Mouse (Mus musculus): ENCODE measurements around the gene Ephb4.

The Ephb4 gene

GRCm38 (mm10) chr5:137373371-137373950, 23.6 kb downstream of the Ephb4 start:
- DNase-seq = peak in 1 of 2 experiments; percentile 17

- no peak for DNase-seq
These were observed 24.7 kb downstream of the Ephb4 start for GRCm38 (mm10) chr5:137374521-137375080.

- DNase-seq = peak; percentile 81 to 84
These were observed 25.7 kb downstream of the Ephb4 start for GRCm38 (mm10) chr5:137375627-137376026.

GRCm38 (mm10) chr5:137376198-137376597, 26.3 kb downstream of the Ephb4 start:
- peak; percentile 60 to 62 for DNase-seq

GRCm38 (mm10) chr5:137376722-137377121, 26.8 kb downstream of the Ephb4 start:
- DNase-seq = no peak

GRCm38 (mm10) chr5:137377176-137377575, 27.3 kb downstream of the Ephb4 start:
- DNase-seq = peak; percentile 48 to 70

- DNase-seq = no peak
These were observed 27.7 kb downstream of the Ephb4 start for GRCm38 (mm10) chr5:137377603-137378002.

- DNase-seq = peak; percentile 82 to 88
These were observed 31.2 kb downstream of the Ephb4 start for GRCm38 (mm10) chr5:137381152-137381551.

GRCm38 (mm10) chr5:137383441-137383840, 33.5 kb downstream of the Ephb4 start:
- DNase-seq = no peak

GRCm38 (mm10) chr5:137386712-137387111, 36.8 kb downstream of the Ephb4 start:
- DNase-seq = no peak

- no peak for DNase-seq
These were observed 41.7 kb downstream of the Ephb4 start for GRCm38 (mm10) chr5:137391641-137392040.

GRCm38 (mm10) chr5:137394456-137394855, 44.5 kb downstream of the Ephb4 start:
- DNase-seq = no peak

GRCm38 (mm10) chr5:137404081-137404480, 54.2 kb downstream of the Ephb4 start:
- no peak for DNase-seq

- DNase-seq = no peak
These were observed 59.5 kb downstream of the Ephb4 start for GRCm38 (mm10) chr5:137409451-137409850.

GRCm38 (mm10) chr5:137410066-137410465, 60.2 kb downstream of the Ephb4 start:
- no peak for DNase-seq

GRCm38 (mm10) chr5:137410549-137410948, 60.6 kb downstream of the Ephb4 start:
- DNase-seq = no peak

GRCm38 (mm10) chr5:137411235-137411634, 61.3 kb downstream of the Ephb4 start:
- no peak for DNase-seq

GRCm38 (mm10) chr5:137414253-137414652, 64.3 kb downstream of the Ephb4 start:
- no peak for DNase-seq

- peak; percentile 12 to 54 for DNase-seq
These were observed 69.2 kb downstream of the Ephb4 start for GRCm38 (mm10) chr5:137419105-137419504.

- DNase-seq = no peak
These were observed 69.9 kb downstream of the Ephb4 start for GRCm38 (mm10) chr5:137419841-137420240.

- DNase-seq = no peak
These were observed 75.7 kb downstream of the Ephb4 start for GRCm38 (mm10) chr5:137425648-137426047.
